26 mouse cellular contexts compared by ENCODE assay signal in genomic region chr8:126647350-126647749, GRCm38 (mm10). TPM values are rescaled to one million over a fixed set of nuclear protein-coding genes. Genes with fewer than 3 reads are reported as not detected.
A peak's percentile ranks its signal among the peaks of the same experiment; 100 is the strongest.
DNase-seq lines count a peak whose midpoint lies in the region; ATAC-seq and TF ChIP-seq lines count a peak whose summit lies in the region.
"Had no signal": no experiment of that assay in that cellular context is flagged by ENCODE, and none has a peak within 500 bp of the region (broad histone marks: within the 10 kb centered on the region; RNA-seq: fewer than 3 reads in every experiment).

No protein-coding gene starts in this region.

- no peaks in the 10 kb centered on the region; the same call in 1 of the 2 replicates for H3K4me1 ChIP-seq in heart, adult 2 months (ENCODE audit: control insufficient read depth, insufficient read depth, low read length)
- 0 out of 2 replicates have a peak, but pooled peaks cover 4% of the 10 kb centered on the region for H3K4me1 ChIP-seq in liver, embryonic 11.5 days (replicated peaks; ENCODE audit: control insufficient read depth, insufficient read depth, low read length)
- peaks cover 3% of the 10 kb centered on the region; the same call in 1 of the 2 replicates for H3K4me1 ChIP-seq in liver, postnatal 0 days (ENCODE audit: insufficient read depth)
- H3K4me1 ChIP-seq in embryonic facial prominence, embryonic 15.5 days, result peaks cover 26% of the 10 kb centered on the region
- H3K4me1 ChIP-seq in liver, embryonic 16.5 days (ENCODE audit: control insufficient read depth, low read depth, low read length), result no peaks in the 10 kb centered on the region
- H3K4me1 ChIP-seq: midbrain, embryonic 13.5 days; neural tube, embryonic 13.5 days had no signal

- no peaks in the 10 kb centered on the region for H3K79me2 ChIP-seq in heart, adult 2 months (replicated peaks; ENCODE audit: control insufficient read depth, insufficient read depth, low read length)

- H3K27ac ChIP-seq in heart, adult 2 months, result no peak overlapping the region
- no peak overlapping the region for H3K27ac ChIP-seq in liver, embryonic 11.5 days (ENCODE audit: low read depth, low read length)
- H3K27ac ChIP-seq in liver, postnatal 0 days (ENCODE audit: low read depth), result no peak overlapping the region
- 0 out of 2 replicates have a peak overlapping the region, but pooled peaks have one; percentile 44 for H3K27ac ChIP-seq in embryonic facial prominence, embryonic 15.5 days (replicated peaks)
- H3K27ac ChIP-seq in liver, embryonic 16.5 days (ENCODE audit: low read length), result no peak overlapping the region
- H3K27ac ChIP-seq: hindbrain, embryonic 14.5 days; limb, embryonic 10.5 days; macrophage; midbrain, embryonic 13.5 days; neural tube, embryonic 13.5 days had no signal

- H3K36me3 ChIP-seq in heart, adult 2 months (ENCODE audit: control insufficient read depth, insufficient read depth, low read length), result no peaks in the 10 kb centered on the region
- H3K36me3 ChIP-seq in liver, embryonic 11.5 days (ENCODE audit: control insufficient read depth, insufficient read depth, low read length), result no peaks in the 10 kb centered on the region
- no peaks in the 10 kb centered on the region for H3K36me3 ChIP-seq in liver, postnatal 0 days (replicated peaks; ENCODE audit: insufficient read depth, low read length)
- H3K36me3 ChIP-seq in embryonic facial prominence, embryonic 15.5 days, result no peaks in the 10 kb centered on the region
- no peaks in the 10 kb centered on the region for H3K36me3 ChIP-seq in liver, embryonic 16.5 days (ENCODE audit: control insufficient read depth, insufficient read depth)
- H3K36me3 ChIP-seq: heart, embryonic 12.5 days; limb, embryonic 10.5 days; limb, embryonic 15.5 days; lung, embryonic 15.5 days; midbrain, embryonic 13.5 days; neural tube, embryonic 13.5 days had no signal

- DNase-seq in heart, adult 11 months, result peak; percentile 81
- DNase-seq in heart, adult 2 months, result no peak
- DNase-seq in liver, embryonic 11.5 days (ENCODE audit: low spot score), result no peak
- DNase-seq in liver, postnatal 0 days, result no peak
- DNase-seq in right cerebral cortex, postnatal 4 days, result no peak
- DNase-seq: adrenal gland, postnatal 10 days; cerebellum, adult 8-10 months; cerebellum, postnatal 25 days; forebrain, postnatal 0 days; gastrocnemius, postnatal 10 days; kidney, adult 18-20 months; layer of hippocampus, adult 9-11 months; right cerebral cortex, postnatal 25 days; spleen, adult 18-20 months; thymus, postnatal 4 days had no signal

- no peak overlapping the region for H3K4me2 ChIP-seq in liver, embryonic 11.5 days
- no peak overlapping the region for H3K4me2 ChIP-seq in liver, postnatal 0 days (ENCODE audit: low read depth, low read length)
- H3K4me2 ChIP-seq in embryonic facial prominence, embryonic 15.5 days (replicated peaks), result no peak overlapping the region
- H3K4me2 ChIP-seq in liver, embryonic 16.5 days (ENCODE audit: low read depth, low read length), result no peak overlapping the region
- H3K4me2 ChIP-seq: heart, embryonic 12.5 days; hindbrain, embryonic 14.5 days; limb, embryonic 15.5 days; lung, embryonic 15.5 days; midbrain, embryonic 13.5 days; neural tube, embryonic 13.5 days had no signal

- H3K4me3 ChIP-seq in heart, adult 2 months, result no peak overlapping the region
- H3K4me3 ChIP-seq in liver, embryonic 11.5 days (ENCODE audit: low read depth, low read length), result no peak overlapping the region
- no peak overlapping the region for H3K4me3 ChIP-seq in liver, postnatal 0 days (ENCODE audit: low read depth, low read length)
- H3K4me3 ChIP-seq in embryonic facial prominence, embryonic 15.5 days (replicated peaks), result no peak overlapping the region
- H3K4me3 ChIP-seq in liver, embryonic 16.5 days (ENCODE audit: low read depth, low read length), result no peak overlapping the region
- H3K4me3 ChIP-seq: heart, embryonic 12.5 days; limb, embryonic 10.5 days; limb, embryonic 15.5 days; lung, embryonic 15.5 days; midbrain, embryonic 13.5 days; neural tube, embryonic 13.5 days had no signal

- no peak for TF ChIP-seq POLR2A in heart, adult 2 months (IDR thresholded peaks at IDR 0.05; ENCODE audit: insufficient read depth, low read depth, low read length)

- TF ChIP-seq CTCF in heart, adult 2 months (IDR thresholded peaks at IDR 0.05), result no peak
- no peak for TF ChIP-seq CTCF in liver, postnatal 0 days (IDR thresholded peaks at IDR 0.05; ENCODE audit: low read depth)

- TF ChIP-seq EP300 in heart, adult 2 months (IDR thresholded peaks at IDR 0.05; ENCODE audit: insufficient read depth, low read depth, low read length), result no peak
- TF ChIP-seq EP300 in liver, postnatal 0 days (IDR thresholded peaks at IDR 0.05; ENCODE audit: low read depth), result no peak

- intact Hi-C loops in heart, adult 2 months (cut with DNase I), result no loop called here

- 36% methylated on average over 1 of the region's 1 CpGs for WGBS in heart, adult 2 months
- WGBS in liver, embryonic 11.5 days, result 41% methylated on average over 1 of the region's 1 CpGs
- WGBS in liver, postnatal 0 days (ENCODE audit: insufficient replicate concordance), result 47% methylated on average over 1 of the region's 1 CpGs
- 32% methylated on average over 1 of the region's 1 CpGs for WGBS in embryonic facial prominence, embryonic 15.5 days
- 23% methylated on average over 1 of the region's 1 CpGs for whole genome bisulfite sequencing in liver, embryonic 16.5 days (ENCODE audit: insufficient replicate concordance)

- no peaks in the 10 kb centered on the region for H3K27me3 ChIP-seq in heart, adult 2 months (ENCODE audit: control insufficient read depth, insufficient read depth, low read length)
- no peaks in the 10 kb centered on the region for H3K27me3 ChIP-seq in liver, embryonic 11.5 days (replicated peaks; ENCODE audit: control insufficient read depth, insufficient read depth, low read length)
- H3K27me3 ChIP-seq in liver, postnatal 0 days (ENCODE audit: insufficient read depth, low read length), result no peaks in the 10 kb centered on the region
- no peaks in the 10 kb centered on the region for H3K27me3 ChIP-seq in embryonic facial prominence, embryonic 15.5 days
- no peaks in the 10 kb centered on the region for H3K27me3 ChIP-seq in liver, embryonic 16.5 days (ENCODE audit: control insufficient read depth, insufficient read depth, low read depth, low read length)
- H3K27me3 ChIP-seq: heart, embryonic 12.5 days; limb, embryonic 15.5 days; lung, embryonic 15.5 days; midbrain, embryonic 13.5 days; neural tube, embryonic 13.5 days; Patski had no signal

- H3K9ac ChIP-seq in heart, adult 2 months (ENCODE audit: low read depth, low read length), result no peak overlapping the region
- H3K9ac ChIP-seq in liver, embryonic 11.5 days (ENCODE audit: low read depth, low read length), result no peak overlapping the region
- no peak overlapping the region for H3K9ac ChIP-seq in liver, postnatal 0 days (replicated peaks)
- H3K9ac ChIP-seq in embryonic facial prominence, embryonic 15.5 days, result no peak overlapping the region
- H3K9ac ChIP-seq in liver, embryonic 16.5 days (ENCODE audit: low read depth, low read length), result no peak overlapping the region
- H3K9ac ChIP-seq: forebrain, postnatal 0 days; heart, embryonic 12.5 days; hindbrain, embryonic 14.5 days; limb, embryonic 15.5 days; lung, embryonic 15.5 days; midbrain, embryonic 13.5 days; neural tube, embryonic 13.5 days had no signal

- H3K9me3 ChIP-seq in liver, embryonic 11.5 days (ENCODE audit: control insufficient read depth, low read length), result no peaks in the 10 kb centered on the region
- 0 out of 2 replicates have a peak, but pooled peaks cover 1% of the 10 kb centered on the region for H3K9me3 ChIP-seq in liver, postnatal 0 days (ENCODE audit: low read length)
- H3K9me3 ChIP-seq in embryonic facial prominence, embryonic 15.5 days (replicated peaks), result no peaks in the 10 kb centered on the region
- no peaks in the 10 kb centered on the region for H3K9me3 ChIP-seq in liver, embryonic 16.5 days (replicated peaks; ENCODE audit: control insufficient read depth, low read length)
- H3K9me3 ChIP-seq: heart, embryonic 12.5 days; limb, embryonic 10.5 days; limb, embryonic 15.5 days; lung, embryonic 15.5 days; midbrain, embryonic 13.5 days; neural tube, embryonic 13.5 days had no signal

- ATAC-seq in liver, embryonic 11.5 days (replicated peaks; ENCODE audit: low FRiP score), result 0 out of 2 replicates have a peak, but pooled peaks have one; percentile 50
- no peak for ATAC-seq in liver, postnatal 0 days
- ATAC-seq in embryonic facial prominence, embryonic 15.5 days (ENCODE audit: insufficient number of reproducible peaks, low FRiP score, low TSS enrichment, low read depth), result no peak
- ATAC-seq in liver, embryonic 16.5 days (ENCODE audit: low read depth), result peak; percentile 54; the same call in 1 of the 2 replicates
- ATAC-seq: forebrain, postnatal 0 days; midbrain, embryonic 13.5 days; Patski had no signal

RNA-seq across cellular contexts. Expression of gene Irf2bp2, which starts 53.6 kb away (rescaled TPM):
- 100 to 1,000 TPM in 1 of 2 experiments, 10 to 100 TPM in 1; 56.3 to 132 TPM for total RNA-seq in heart, adult 2 months (2021)
- polyA plus RNA-seq in heart, adult 2 months (2012; rRNA removed), result 33.8 and 37.3 TPM in 2 replicates
- 5.9 and 7.3 TPM in 2 replicates for polyA plus RNA-seq in liver, embryonic 11.5 days (2014; fragmentation: Nextera tagmentation; extraction: Ambion mirVana)
- polyA plus RNA-seq in liver, postnatal 0 days (2015; fragmentation: Nextera tagmentation; extraction: Ambion mirVana), result 5.0 and 6.2 TPM in 2 replicates
- 12.5 and 14.7 TPM in 2 replicates for polyA plus RNA-seq in embryonic facial prominence, embryonic 15.5 days (2015; fragmentation: Nextera tagmentation; extraction: Ambion mirVana)
- 3.3 TPM in 2 replicates for polyA plus RNA-seq in liver, embryonic 16.5 days (2015; fragmentation: Nextera tagmentation; extraction: Ambion mirVana)

Comparison
In these comparisons a context has a peak if more than half of its experiments do, and no peak if none do; other contexts are left out.
1. ATAC-seq: peak in liver, embryonic 11.5 days (single experiment) and liver, embryonic 16.5 days (single experiment); none in liver, postnatal 0 days (single experiment) and embryonic facial prominence, embryonic 15.5 days (single experiment).